Mouse (Mus musculus) cerebellum, adult 2 months (tissue): ENCODE measurements around the gene Fam166b.

ENCODE experiments used
- CTCF ChIP-seq: fragments of 200-500 bp; IDR thresholded peaks from 2 replicates; pipeline ENCODE4 v1.5.1; 2011; ENCODE audit warnings: low read depth, mild to moderate bottlenecking, control low read depth, low read length, moderate library complexity, borderline replicate concordance; ENCODE audit not compliant: insufficient read depth
- POLR2A ChIP-seq: fragments of 200-500 bp; IDR thresholded peaks from 2 replicates; pipeline ENCODE4 v1.6.1; 2011; ENCODE audit warnings: low read length, control low read depth, borderline replicate concordance; ENCODE audit not compliant: insufficient read depth

- TF ChIP-seq POLR2A (no peak), CTCF (no peak)
Measured at GRCm38 (mm10) chr4:43425648-43426380, 3.1 kb downstream of the Fam166b start.
